Mouse (Mus musculus) olfactory bulb, adult 2 months (tissue): ENCODE measurements around the gene Wif1.

ENCODE experiments used
- CTCF ChIP-seq: fragments of 200-500 bp; IDR thresholded peaks from 2 replicates; pipeline ENCODE4 v1.5.1; 2012; ENCODE audit warnings: low read depth, mild to moderate bottlenecking, low read length, moderate library complexity; ENCODE audit not compliant: insufficient read depth
- POLR2A ChIP-seq: fragments of 200-500 bp; IDR thresholded peaks from 2 replicates; pipeline ENCODE4 v1.6.1; 2012; ENCODE audit warnings: mild to moderate bottlenecking, low read depth, low read length, moderate library complexity; ENCODE audit not compliant: insufficient read depth

DNA sequence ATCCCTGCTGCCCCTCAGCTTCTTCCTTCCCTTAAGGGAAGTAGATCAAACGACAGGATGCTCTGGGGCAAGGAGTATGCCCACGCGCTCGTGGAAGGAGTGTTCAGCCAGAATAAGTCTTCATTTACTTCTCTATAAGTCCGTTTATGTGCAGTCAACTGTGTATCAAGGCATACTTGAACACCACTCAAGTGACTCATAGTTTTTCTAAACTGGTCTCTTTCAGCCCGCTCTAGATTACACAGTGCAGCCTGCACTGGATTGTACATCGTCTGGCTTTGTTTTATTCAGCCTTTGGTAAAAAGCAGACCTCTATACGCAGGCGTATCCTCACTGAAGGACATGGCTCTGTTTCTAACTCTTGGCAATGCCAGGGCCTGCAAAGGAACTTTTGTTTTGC lies 46.7 kb downstream of the Wif1 start:
- no peak for TF ChIP-seq POLR2A
- no peak for TF ChIP-seq CTCF
